Mouse (Mus musculus): Measurements from ENCODE around the gene Gm13289.
"Not testable (repeated sequence)": the region's sequence is repeated elsewhere in the genome, so short reads cannot be mapped to it uniquely, and the experiment has no call there.

The Gm13289 gene

GRCm38 (mm10) chr4:88782335-88782734 lies 5.6 kb downstream of the Gm13289 start:
- DNase-seq (ENCODE audit: low spot score in 2 of 2), result not testable (repeated sequence)

GRCm38 (mm10) chr4:88785409-88785808 lies 8.7 kb downstream of the Gm13289 start, which contains the start of gene Gm13276:
Gm13276 (plus strand) TSS chr4:88785709.
- DNase-seq (ENCODE audit: low spot score in 2 of 2), result not testable (repeated sequence)

- peak; percentile 73 to 81 for DNase-seq (ENCODE audit: low spot score in 2 of 2)
These were observed 11.7 kb downstream of the Gm13289 start, which contains the start of gene Gm13277 for GRCm38 (mm10) chr4:88788402-88788801. Gm13277 (plus strand) TSS chr4:88788632.

- DNase-seq (ENCODE audit: low spot score in 2 of 2), result not testable (repeated sequence)
These were observed 14.5 kb downstream of the Gm13289 start, which contains the start of gene Gm13278 for GRCm38 (mm10) chr4:88791250-88791649. Gm13278 (plus strand) TSS chr4:88791550.

GRCm38 (mm10) chr4:88793936-88794675 lies 17.4 kb downstream of the Gm13289 start, which contains the start of gene Gm13275:
Gm13275 (plus strand) TSS chr4:88794487.
- peak; percentile 56 to 59 for DNase-seq (ENCODE audit: low spot score in 2 of 2)

- DNase-seq (ENCODE audit: low spot score in 2 of 2), result not testable (repeated sequence)
These were observed 20.4 kb downstream of the Gm13289 start, which contains the start of gene Gm13279 for GRCm38 (mm10) chr4:88797097-88797496. Gm13279 (plus strand) TSS chr4:88797397.

GRCm38 (mm10) chr4:88799365-88799764 lies 22.6 kb downstream of the Gm13289 start, which contains the start of gene Gm13285:
Gm13285 (plus strand) TSS chr4:88799665.
- not testable (repeated sequence) for DNase-seq (ENCODE audit: low spot score in 2 of 2)

- not testable (repeated sequence) for DNase-seq (ENCODE audit: low spot score in 2 of 2)
These were observed 26.2 kb downstream of the Gm13289 start, which contains the start of gene Gm13287 for GRCm38 (mm10) chr4:88802954-88803353. Gm13287 (plus strand) TSS chr4:88803254.

- DNase-seq (ENCODE audit: low spot score in 2 of 2), result not testable (repeated sequence)
These were observed 28.5 kb downstream of the Gm13289 start, which contains the start of gene Gm13288 for GRCm38 (mm10) chr4:88805231-88805630. Gm13288 (plus strand) TSS chr4:88805531.

GRCm38 (mm10) chr4:88805761-88806160 lies 29.0 kb downstream of the Gm13289 start:
- DNase-seq (ENCODE audit: low spot score in 2 of 2), result not testable (repeated sequence)

GRCm38 (mm10) chr4:88815928-88816327 lies 39.2 kb downstream of the Gm13289 start, which contains the start of gene Ifna7:
Ifna7 (plus strand) TSS chr4:88816228.
- no peak for DNase-seq (ENCODE audit: low spot score in 2 of 2)

GRCm38 (mm10) chr4:88819659-88820058 lies 42.9 kb downstream of the Gm13289 start, which contains the start of gene Ifna11:
Ifna11 (plus strand) TSS chr4:88819959.
- DNase-seq (ENCODE audit: low spot score in 2 of 2), result no peak

GRCm38 (mm10) chr4:88822995-88823394 lies 46.3 kb downstream of the Gm13289 start:
- peak in 1 of 2 experiments; percentile 32 for DNase-seq (ENCODE audit: low spot score in 2 of 2)
